Mouse (Mus musculus) liver, adult 2 months (tissue): ENCODE results near the gene Btbd8.

Experiments used
- CTCF ChIP-seq: fragments of 200-500 bp; IDR thresholded peaks from 2 replicates; pipeline ENCODE4 v1.5.1; 2011; ENCODE audit warnings: low read depth, low read length, control low read depth
- POLR2A ChIP-seq: fragments of 200-500 bp; IDR thresholded peaks from 2 replicates; pipeline ENCODE4 v1.6.1; 2011; ENCODE audit warnings: low read length, control low read depth; ENCODE audit not compliant: insufficient read depth; ENCODE audit errors: extremely low read depth

DNA sequence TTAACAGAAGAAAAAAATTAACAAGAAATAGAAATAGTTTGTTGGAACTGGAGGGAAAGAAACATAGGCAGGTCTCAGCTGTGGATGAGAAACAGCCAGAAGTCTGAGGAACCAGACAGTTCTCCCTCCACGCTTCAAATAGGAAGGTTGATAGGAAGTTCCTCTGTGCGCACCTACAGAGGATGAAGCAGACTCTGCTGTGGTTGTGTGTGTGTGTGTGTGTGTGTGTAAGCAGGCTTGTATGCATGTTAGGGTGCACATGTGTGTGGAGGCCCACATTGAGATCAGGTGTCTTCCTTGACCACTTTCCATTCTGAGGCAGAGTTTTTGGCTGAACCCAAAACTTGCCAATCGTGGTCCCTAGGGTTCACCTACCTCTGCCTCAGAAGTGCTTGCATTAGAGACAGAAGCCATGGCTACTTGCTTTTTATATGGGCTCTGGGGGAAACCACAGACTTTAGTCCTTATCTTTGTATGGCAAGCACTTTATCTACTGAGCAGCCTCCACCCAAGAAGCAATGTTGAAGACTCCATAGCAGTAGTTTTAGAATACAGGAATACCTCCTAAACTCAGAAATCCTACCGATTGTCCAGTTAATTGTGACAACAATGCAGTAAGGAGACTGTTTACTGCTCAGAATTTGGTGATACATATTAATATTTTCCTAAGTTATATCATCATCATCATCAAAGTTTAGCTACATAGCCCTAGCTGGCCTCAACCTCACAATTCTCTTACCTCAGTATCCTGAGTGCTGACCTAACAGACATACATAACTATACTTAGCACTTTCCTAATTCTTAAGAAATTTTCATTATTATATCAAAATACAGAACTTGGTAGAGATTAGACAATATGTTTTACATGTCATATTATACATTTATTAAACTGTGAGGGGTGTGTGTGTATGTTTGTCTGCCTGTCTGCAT, 24.6 kb downstream of the Btbd8 start:
- TF ChIP-seq POLR2A (no peak), CTCF (no peak)
